Mouse (Mus musculus) ES-E14 (cell line): ENCODE measurements at regions not wholly inside any gene's neighbourhood (a gene's known extent, or its start where the extent isn't known, plus 50 kb on each side); places are given as distances from the start of the nearest gene placed in this dataset.

Experiments used
- DNase-seq: peaks from one replicate; pipeline ENCODE4 v3.0.0-alpha.2; 2013; ENCODE audit warnings: low read depth, low spot score
- H3K27ac ChIP-seq: 2 replicates; pipeline ENCODE4 v1.5.1; 2012; ENCODE audit warnings: low read depth, mild to moderate bottlenecking, low read length, moderate library complexity, mixed read lengths; ENCODE audit not compliant: poor library complexity, insufficient read depth, severe bottlenecking
- H3K36me3 ChIP-seq: 2 replicates; pipeline ENCODE4 v1.6.1; 2012; ENCODE audit warnings: mild to moderate bottlenecking, low read length, moderate library complexity, mixed read lengths; ENCODE audit not compliant: control insufficient read depth, poor library complexity, insufficient read depth, severe bottlenecking
- H3K4me1 ChIP-seq, 2 experiments: fragments of 150-350 bp in 1 of 2; sonication (generic) in 1 of 2; 2 replicates each; pipeline ENCODE4 v1.6.1; 2012; ENCODE audit warnings: low read length in 2 of 2, mild to moderate bottlenecking in 1 of 2, mixed read lengths in 1 of 2; ENCODE audit not compliant: control insufficient read depth in 2 of 2, insufficient read depth in 2 of 2, poor library complexity in 1 of 2
- H3K4me3 ChIP-seq, 2 experiments: fragments of 150-350 bp in 1 of 2; sonication (generic) in 1 of 2; 2 replicates each; pipeline ENCODE4 v1.5.1; 2012; ENCODE audit warnings: low read length in 2 of 2, low read depth in 1 of 2, mild to moderate bottlenecking in 1 of 2, mixed read lengths in 1 of 2; ENCODE audit not compliant: insufficient read depth in 1 of 2, poor library complexity in 1 of 2, severe bottlenecking in 1 of 2
- H3K9ac ChIP-seq: 2 replicates; pipeline ENCODE4 v1.6.1; 2012; ENCODE audit warnings: low read depth, mild to moderate bottlenecking, low read length, mixed read lengths; ENCODE audit not compliant: poor library complexity, insufficient read depth, severe bottlenecking
- H3K9me3 ChIP-seq: fragments of 150-350 bp; sonication (generic); 2 replicates; pipeline ENCODE4 v1.6.1; 2012; ENCODE audit warnings: low read depth, mild to moderate bottlenecking, low read length; ENCODE audit not compliant: control insufficient read depth, insufficient read depth
- CHD2 ChIP-seq: IDR thresholded peaks from 2 replicates; pipeline ENCODE4 v1.6.1; 2014; ENCODE audit warnings: mild to moderate bottlenecking, low read depth, low read length, inconsistent platforms
- HCFC1 ChIP-seq: IDR thresholded peaks from 2 replicates; pipeline ENCODE4 v1.6.1; 2012; ENCODE audit warnings: low read length, inconsistent platforms, borderline replicate concordance; ENCODE audit not compliant: insufficient read depth
- MAFK ChIP-seq: IDR thresholded peaks from 2 replicates; pipeline ENCODE4 v1.6.1; 2014; ENCODE audit warnings: mild to moderate bottlenecking, low read depth, low read length, inconsistent platforms; ENCODE audit not compliant: insufficient read depth
- ZC3H11A ChIP-seq: IDR thresholded peaks from 2 replicates; pipeline ENCODE4 v1.6.1; 2012; ENCODE audit warnings: low read depth, mild to moderate bottlenecking, inconsistent platforms, low read length, borderline replicate concordance
- ZNF384 ChIP-seq: IDR thresholded peaks from 2 replicates; pipeline ENCODE4 v1.6.1; 2012; ENCODE audit warnings: low read depth, low read length, inconsistent platforms
- in situ Hi-C, 2 experiments: fragments of 600-800 bp; cut with MboI; formaldehyde crosslinking; loops; one replicate each; pipeline ENCODE4 v1.15.1; 2025; ENCODE audit warnings: low sequenced_read_pairs in 2 of 2, inconsistent platforms in 1 of 2; ENCODE audit not compliant: unreplicated experiment in 2 of 2

DNA sequence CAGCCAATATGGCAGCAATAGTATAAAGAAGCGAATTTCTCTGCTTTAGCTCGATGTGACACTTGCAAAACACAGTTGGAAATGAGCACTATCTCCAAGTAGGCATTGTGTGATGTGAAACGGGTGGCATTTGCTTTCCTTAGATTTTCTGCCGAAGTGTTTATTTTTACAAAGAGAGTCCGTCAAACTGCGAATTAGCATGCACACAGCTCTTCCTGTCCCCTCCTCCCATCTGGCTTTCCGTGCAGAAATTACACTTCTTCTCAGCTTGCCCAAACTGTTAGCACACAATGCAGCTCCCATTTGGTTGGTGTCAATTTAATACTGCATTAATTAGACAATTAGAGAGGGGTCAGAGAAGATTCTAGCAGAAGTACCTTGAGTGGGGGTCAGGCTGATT is 316.3 kb downstream of the Fam49a start:
- Histone ChIP-seq H3K9me3 (no peaks in the 10 kb centered on the region), H3K4me1 (peaks cover 0 to 11% of the 10 kb centered on the region in 2 experiments; a peak in 2 of 4 replicates), H3K36me3 (no peaks in the 10 kb centered on the region), H3K9ac (no peak overlapping the region), H3K4me3 (no peak overlapping the region), H3K27ac (no peak overlapping the region)
- DNase-seq: no peak
- TF ChIP-seq HCFC1: no peak
- no peak for TF ChIP-seq ZNF384
- in situ Hi-C loops: no loop called here

DNA sequence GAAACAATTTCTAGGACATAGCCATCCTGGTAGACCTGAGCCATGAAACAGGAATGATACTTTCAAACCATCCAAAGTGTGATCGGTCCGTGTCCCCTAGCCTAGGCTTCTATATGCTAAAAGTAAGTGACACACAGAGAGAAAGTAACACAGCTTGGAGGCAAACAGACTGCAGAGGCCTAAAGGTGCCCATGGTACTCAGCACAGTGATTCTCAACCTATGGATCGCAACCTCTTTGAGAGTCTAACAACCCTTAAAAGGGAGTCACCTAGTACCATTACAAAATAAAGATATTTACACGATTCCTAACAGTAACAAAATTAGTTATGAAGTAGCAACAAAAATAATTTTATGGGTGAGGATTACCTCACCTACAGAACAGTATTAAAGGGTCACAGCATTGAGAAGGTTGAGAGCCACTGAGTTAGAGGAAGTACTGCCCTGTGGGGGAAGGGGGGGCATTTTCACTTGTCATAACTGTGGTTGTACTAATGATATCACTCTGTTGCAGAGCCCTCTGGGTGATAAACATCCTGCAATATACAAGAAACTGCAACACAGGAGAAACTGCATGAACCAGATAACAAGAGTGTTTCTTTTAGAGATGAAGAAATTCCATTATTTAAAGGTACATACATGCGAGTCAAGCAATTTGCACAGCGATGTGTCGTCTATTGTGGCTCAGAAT is 308.8 kb downstream of the Fam49a start:
- no peaks in the 10 kb centered on the region for H3K36me3 ChIP-seq
- DNase-seq: no peak
- in situ Hi-C loops: no loop called here
- H3K27ac ChIP-seq: no peak overlapping the region
- H3K4me3 ChIP-seq: no peak overlapping the region
- no peak for TF ChIP-seq CHD2
- TF ChIP-seq ZNF384: no peak
- TF ChIP-seq MAFK: no peak
- TF ChIP-seq HCFC1: no peak
- no peak for TF ChIP-seq ZC3H11A
- no peaks in the 10 kb centered on the region for H3K4me1 ChIP-seq
- no peaks in the 10 kb centered on the region for H3K9me3 ChIP-seq
- H3K9ac ChIP-seq: no peak overlapping the region

DNA sequence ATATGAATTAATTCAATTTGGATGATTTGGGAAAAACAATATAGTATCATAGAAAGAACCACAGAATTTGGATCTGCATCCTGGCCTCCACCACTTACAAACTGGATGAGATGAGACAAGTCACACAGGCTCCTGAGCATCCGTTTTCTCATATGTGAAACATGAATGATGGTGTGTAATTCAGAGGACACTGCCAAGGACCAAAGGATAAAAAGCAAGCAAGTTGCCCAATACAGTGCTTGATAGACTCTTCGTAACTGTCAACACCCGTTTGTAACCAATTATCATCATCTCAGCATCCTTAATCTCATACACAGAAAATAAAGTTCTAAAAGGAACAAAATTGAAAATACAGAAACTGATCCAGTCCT is 305.8 kb downstream of the Fam49a start:
- no peak overlapping the region for H3K4me3 ChIP-seq
- no peaks in the 10 kb centered on the region for H3K36me3 ChIP-seq
- no peaks in the 10 kb centered on the region for H3K9me3 ChIP-seq
- H3K27ac ChIP-seq: no peak overlapping the region
- no peak for TF ChIP-seq CHD2
- no peak for TF ChIP-seq ZC3H11A
- TF ChIP-seq ZNF384: no peak
- no peak for TF ChIP-seq MAFK
- TF ChIP-seq HCFC1: no peak
- no peaks in the 10 kb centered on the region for H3K4me1 ChIP-seq
- in situ Hi-C loops: no loop called here
- H3K9ac ChIP-seq: no peak overlapping the region
- DNase-seq: no peak

DNA sequence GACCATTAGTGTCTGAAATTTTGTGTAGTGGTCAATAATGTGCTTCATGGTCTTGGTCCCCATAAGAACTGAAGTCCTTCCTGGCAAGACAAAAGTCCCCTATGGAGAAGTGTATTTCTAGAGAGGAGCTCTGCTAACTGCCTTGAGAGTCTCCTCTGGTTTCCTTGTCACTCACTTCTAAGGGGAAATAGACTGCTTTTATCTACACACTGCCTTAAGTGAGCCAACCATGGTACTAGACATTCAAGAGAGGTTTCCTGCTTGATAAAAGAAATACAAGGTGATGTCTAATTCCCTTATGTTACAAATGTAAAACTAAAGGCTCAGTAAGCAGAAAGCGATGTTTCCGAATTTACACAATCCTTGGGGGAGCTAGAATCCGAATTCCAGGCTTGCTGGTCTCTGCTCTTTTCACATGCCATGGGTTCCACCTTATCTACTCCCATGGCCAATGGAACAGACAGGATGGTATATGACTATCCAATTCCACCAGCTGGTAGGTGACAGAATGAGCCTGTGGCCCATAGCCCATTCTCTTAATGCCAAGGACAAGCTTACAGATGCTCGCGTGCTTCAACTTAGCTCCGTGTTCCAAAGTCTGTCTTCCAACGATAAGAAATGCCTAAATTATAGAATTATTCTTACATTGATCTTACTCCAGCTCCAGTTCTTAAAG is 305.3 kb downstream of the Fam49a start:
- no peaks in the 10 kb centered on the region for H3K36me3 ChIP-seq
- no peaks in the 10 kb centered on the region for H3K9me3 ChIP-seq
- no peak for DNase-seq
- H3K4me1 ChIP-seq: no peaks in the 10 kb centered on the region
- no peak for TF ChIP-seq HCFC1
- no peak for TF ChIP-seq ZC3H11A
- TF ChIP-seq ZNF384: no peak
- TF ChIP-seq CHD2: no peak
- TF ChIP-seq MAFK: no peak
- in situ Hi-C loops: no loop called here
- H3K9ac ChIP-seq: no peak overlapping the region
- no peak overlapping the region for H3K4me3 ChIP-seq
- H3K27ac ChIP-seq: no peak overlapping the region

DNA sequence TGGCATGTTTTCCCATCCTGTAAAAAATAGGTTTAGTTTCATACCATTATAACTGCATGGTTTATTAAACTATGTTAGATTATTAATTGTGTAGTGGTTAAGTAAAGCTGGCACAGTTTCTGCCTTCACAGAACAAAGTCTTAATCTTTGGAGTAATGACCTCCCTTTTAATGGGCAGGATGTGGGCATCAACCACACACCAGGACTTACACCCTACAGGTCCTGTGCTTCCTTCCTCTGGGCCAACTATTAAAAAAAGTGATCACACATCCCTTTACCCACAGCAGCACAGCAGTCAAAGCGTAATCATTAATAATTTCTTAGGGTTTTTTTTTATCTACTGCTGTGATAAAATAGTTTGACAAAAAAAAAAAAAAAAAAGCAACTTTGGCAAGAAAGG is 300.3 kb downstream of the Fam49a start:
- Histone ChIP-seq H3K9me3 (no peaks in the 10 kb centered on the region), H3K4me3 (no peak overlapping the region), H3K9ac (no peak overlapping the region), H3K36me3 (no peaks in the 10 kb centered on the region), H3K4me1 (no peaks in the 10 kb centered on the region), H3K27ac (no peak overlapping the region)
- in situ Hi-C loops: no loop called here
- no peak for DNase-seq
- TF ChIP-seq CHD2: no peak
- no peak for TF ChIP-seq HCFC1
- no peak for TF ChIP-seq ZC3H11A
- TF ChIP-seq ZNF384: no peak
- no peak for TF ChIP-seq MAFK
